Mouse (Mus musculus) neural tube, embryonic 12.5 days (tissue): ENCODE data around the gene Vmn2r29. TPM values are rescaled to one million over a fixed set of nuclear protein-coding genes. Genes with fewer than 3 reads are reported as not detected.

Experiments used
- polyA plus RNA-seq: library from polyadenylated mRNA; unstranded; fragments of >200 nt; fragmentation: Nextera tagmentation; extraction: Ambion mirVana; gene quantifications from 2 replicates; pipeline ENCODE4 v1.2.1, GENCODE M21; 2016

Gene Vmn2r29
- polyA plus RNA-seq, 1 experiment from 2014 or later = 0.43 TPM

Other genes with a start within 250 kb of the Vmn2r29 start
- gene Zfp954, start 125.8 kb downstream of the Vmn2r29 start, polyA plus RNA-seq = 16.9 and 18.8 TPM in 2 replicates
- 11.1 and 11.6 TPM in 2 replicates for gene Zfp773, start 110.6 kb downstream of the Vmn2r29 start, polyA plus RNA-seq
- gene Zfp418, start 76.0 kb downstream of the Vmn2r29 start, polyA plus RNA-seq = 2.6 and 2.8 TPM in 2 replicates
- gene Zfp772, start 37.3 kb downstream of the Vmn2r29 start, polyA plus RNA-seq = 8.9 and 9.0 TPM in 2 replicates
- gene Gm45844, start 31.0 kb upstream of the Vmn2r29 start, polyA plus RNA-seq = 2.5 and 3.5 TPM in 2 replicates
- 107 and 108 TPM in 2 replicates for gene Clcn4, start 53.5 kb upstream of the Vmn2r29 start, polyA plus RNA-seq
- not detected in 2 replicates for gene Vmn2r30, start 90.3 kb upstream of the Vmn2r29 start, polyA plus RNA-seq
- not detected in 2 replicates for gene Gm45783, start 127.2 kb upstream of the Vmn2r29 start, polyA plus RNA-seq
- not detected in 2 replicates for gene Vmn2r31, start 152.4 kb upstream of the Vmn2r29 start, polyA plus RNA-seq
- gene Vmn2r32, start 232.7 kb upstream of the Vmn2r29 start, polyA plus RNA-seq = not detected in 2 replicates